Mouse (Mus musculus): ENCODE measurements at regions not wholly inside any gene's neighbourhood (a gene's known extent, or its start where the extent isn't known, plus 50 kb on each side); places are given as distances from the start of the nearest gene placed in this dataset.

DNA sequence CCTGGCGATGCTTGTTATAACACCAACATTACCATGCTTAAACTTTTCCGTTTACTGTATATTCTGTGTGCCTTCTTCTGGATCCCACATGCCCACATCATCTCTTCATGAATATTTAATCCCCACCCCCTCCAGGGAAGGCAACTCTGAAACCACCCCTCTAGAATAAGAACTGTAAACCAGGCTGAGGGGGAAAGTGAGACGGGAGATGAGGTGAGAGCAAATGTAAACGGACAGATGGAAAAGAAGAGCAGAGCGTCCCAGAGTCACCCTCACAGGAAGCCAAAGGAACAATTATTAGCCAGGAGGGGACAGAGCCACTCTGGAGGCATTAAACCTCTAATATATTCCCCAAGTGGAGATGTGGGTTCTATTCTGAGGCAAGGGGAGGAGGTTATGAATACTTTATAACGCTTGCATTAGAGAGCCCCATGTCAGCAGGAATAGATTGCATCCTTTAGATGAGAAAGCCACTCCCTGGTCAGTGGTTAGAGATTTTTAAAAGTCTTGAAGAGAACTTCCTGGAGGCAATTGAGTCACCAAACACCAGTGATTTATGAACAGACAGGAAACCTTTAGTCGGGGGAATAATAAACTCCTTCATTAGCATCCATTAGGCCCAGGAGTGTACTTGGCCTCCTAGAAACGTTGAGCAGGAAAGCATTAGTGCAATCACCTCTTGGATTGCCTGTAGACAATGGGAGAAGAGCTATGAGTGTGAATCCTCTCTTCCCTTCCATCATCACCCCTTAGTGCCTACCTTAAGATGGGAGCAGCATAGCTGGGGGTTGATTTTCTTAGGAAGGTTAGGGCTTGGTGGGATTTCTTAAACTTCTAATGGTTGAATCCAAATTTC, 220.1 kb downstream of the Elavl2 start:
- DNase-seq (ENCODE audit: low spot score) = no peak

DNA sequence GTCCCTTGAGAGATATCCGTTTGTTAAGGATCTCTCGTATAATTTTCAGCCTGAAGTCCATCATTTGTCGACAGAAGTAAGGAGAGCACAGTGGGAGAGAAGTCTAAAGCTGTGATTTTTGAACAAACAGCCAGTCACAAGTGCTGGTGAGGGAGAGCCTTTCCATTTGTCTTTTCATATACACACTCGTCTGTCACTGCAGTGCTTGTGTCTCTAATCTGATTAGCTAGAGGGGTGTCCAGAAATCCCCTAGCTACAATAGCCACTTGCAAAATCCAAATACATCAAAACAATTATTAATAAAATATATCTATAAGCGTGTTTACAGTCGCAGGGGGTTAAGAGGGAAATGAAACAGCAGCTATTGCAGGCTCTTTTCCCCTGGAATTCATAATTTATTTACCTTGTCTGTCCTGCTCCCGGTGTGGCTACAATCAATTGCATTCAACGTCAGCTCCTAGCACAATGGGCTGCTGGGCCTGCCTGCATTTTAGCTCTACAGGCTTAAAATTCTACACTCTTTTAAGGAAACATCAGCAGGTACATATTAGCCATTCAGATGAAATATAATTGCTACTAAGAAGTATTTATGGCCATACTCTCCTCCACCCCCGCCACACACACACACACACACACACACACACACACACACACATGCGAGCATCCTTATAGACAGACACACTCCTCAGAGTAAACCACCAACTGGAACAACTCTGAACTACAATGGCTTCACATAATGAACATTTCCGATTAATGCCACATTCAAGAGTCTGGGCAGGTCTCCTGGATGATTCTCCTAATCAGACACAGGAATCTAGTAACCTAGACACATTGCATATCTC, 236.1 kb downstream of the Elavl2 start:
- DNase-seq (ENCODE audit: low spot score) = no peak

- no peak for DNase-seq (ENCODE audit: low spot score)
Measured at GRCm38 (mm10) chr4:91157047-91157446, 243.5 kb downstream of the Elavl2 start.

DNA sequence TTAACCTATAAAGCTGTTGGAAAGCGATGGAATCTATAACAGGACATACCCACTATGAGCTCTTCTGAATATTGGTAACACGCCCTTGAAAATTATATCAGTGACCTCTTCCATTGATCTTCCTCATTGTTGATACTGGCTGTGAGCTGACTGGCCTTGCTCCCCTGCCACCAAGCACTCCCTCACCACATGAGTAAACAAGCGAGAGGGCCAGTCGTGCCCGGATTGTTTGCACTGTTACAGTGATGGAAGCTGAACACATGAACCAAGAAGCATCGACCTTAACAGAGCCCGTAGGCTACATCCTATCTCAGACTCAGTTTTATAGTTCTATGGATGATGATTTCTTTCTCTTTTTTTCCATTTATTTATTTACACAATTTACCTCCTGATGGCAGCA, 255.9 kb downstream of the Elavl2 start:
- peak; percentile 7 for DNase-seq (ENCODE audit: low spot score)

DNA sequence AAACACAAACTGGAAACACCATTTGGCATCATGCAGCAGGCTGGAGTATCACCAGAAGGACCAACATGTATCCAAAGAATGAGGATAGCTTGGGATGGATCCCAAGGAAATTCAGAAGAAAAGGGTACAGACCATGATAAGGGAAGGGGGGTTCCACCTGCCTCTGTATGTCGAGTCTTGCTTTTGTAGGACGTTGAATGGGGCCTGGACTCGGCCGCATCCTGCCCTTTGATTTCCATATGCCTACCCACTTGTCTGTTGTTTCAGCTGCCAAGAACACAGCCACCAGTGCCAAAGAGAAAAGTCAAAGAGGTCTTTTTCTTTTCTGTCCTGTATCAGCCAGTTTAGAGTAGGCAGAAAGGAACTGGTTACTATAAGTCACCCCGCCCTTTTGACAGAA, 256.7 kb downstream of the Elavl2 start:
- no peak for DNase-seq (ENCODE audit: low spot score)

DNA sequence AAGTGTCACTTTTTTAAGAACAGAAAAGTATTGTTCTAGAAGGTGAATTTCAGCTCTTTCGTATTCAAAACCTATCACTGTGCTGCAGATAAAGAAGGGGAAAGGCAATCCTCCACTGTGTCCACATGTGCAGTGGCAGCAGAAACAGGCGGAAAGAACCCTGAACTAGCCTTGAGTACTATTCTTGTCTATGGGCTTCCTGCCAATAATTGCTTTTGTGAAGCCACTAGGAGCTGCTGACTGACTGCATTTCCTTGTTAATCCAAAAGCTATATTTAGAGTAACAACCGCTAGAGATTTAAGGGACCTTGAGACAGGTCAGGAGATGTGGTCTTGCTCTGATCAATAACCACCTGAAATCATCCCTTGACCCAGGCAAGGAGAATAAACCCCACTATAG, 265.3 kb downstream of the Elavl2 start:
- DNase-seq (ENCODE audit: low spot score) = no peak

DNA sequence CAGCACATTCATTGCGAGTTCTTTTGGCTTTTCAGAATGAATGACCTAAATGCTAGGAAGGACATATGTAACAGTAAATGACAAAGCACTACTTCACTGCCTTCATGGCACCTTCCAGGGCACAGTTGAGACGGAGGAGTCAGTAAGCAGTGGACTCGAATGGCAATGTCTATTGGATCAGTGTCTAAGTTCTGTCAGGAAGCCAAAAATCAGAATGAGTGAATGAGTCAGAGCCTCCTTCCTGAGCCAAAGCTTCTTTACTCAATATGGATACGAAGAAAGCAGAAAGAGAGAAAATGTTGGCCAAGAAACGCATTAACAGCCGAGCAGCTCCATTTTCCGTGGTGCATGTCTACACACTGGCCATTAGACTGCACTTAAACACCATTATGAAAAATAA, 268.3 kb downstream of the Elavl2 start:
- no peak for DNase-seq (ENCODE audit: low spot score)

- DNase-seq (ENCODE audit: low spot score) = no peak
Measured at GRCm38 (mm10) chr4:91120277-91120676, 280.3 kb downstream of the Elavl2 start.

GRCm38 (mm10) chr4:91116807-91117609, 283.6 kb downstream of the Elavl2 start:
- no peak for DNase-seq (ENCODE audit: low spot score)

DNA sequence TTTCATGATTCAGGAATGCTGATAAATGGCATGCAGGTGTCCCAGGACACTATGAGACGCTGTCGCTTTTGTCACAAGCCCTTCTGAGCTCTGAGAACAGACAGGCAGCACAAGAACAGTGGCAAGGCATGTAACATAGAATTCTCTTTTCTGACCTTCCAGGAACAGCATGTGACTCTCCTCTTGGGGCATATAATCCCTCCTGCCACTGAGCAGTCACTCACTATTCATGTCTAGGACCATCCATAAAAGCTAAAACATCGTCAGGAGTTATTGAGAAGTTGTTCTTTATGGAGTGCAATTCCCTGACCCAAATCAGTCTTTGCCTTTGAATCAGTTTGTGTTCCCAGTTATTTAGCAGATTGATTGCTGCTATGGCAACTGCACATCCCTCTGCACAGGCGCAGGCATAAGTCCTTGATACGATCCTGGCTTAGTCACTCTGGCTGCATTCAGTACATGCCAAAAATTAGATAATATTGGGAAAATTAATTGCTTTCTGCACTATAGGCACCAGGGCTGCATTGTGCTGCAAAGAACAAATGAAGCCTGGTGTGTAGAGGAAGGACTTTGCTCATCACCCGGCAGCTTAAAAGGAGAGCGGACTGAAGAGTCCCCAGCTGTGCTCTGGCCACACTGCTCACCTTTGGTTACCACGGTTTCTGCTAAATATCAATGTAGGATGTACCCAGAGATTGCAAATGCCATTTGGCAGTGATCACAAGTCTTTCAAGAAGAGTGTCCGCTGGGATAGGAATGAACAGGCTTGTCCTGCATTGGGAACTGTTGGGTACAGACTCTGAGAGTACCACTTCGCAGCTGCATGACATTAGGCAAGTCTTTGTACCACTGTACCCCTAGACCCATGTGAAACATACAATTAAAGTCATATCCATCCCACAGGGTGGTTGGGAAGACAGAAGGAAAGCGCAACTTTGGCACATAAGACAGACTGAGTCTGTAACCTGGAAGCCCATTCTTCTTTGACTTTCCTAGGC, 288.6 kb downstream of the Elavl2 start:
- DNase-seq (ENCODE audit: low spot score) = no peak

GRCm38 (mm10) chr4:91096086-91096485, 304.5 kb downstream of the Elavl2 start:
- no peak for DNase-seq (ENCODE audit: low spot score)

DNA sequence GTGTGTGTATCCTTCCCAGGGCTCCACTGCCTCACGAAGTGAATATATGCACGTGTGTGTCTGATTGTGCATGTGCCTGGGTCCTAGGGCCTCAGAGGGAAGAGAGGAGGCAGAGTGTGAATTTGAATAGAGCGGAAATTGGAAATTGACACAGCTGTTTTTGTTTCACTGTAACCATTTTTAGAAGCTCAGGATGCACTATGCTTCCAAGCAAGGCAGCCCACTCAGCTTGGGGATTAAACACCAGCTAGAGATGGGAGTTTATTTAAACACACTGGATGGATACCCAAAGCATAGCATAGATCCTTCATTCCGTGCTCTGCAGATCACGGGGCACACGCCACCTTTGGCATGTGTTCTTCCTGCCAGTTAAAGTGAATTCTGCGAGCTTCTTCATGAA, 306.2 kb downstream of the Elavl2 start:
- no peak for DNase-seq (ENCODE audit: low spot score)

GRCm38 (mm10) chr4:91093885-91094284, 306.7 kb downstream of the Elavl2 start:
- no peak for DNase-seq (ENCODE audit: low spot score)

- no peak for DNase-seq (ENCODE audit: low spot score)
Measured at GRCm38 (mm10) chr4:91092323-91092722, 308.3 kb downstream of the Elavl2 start.

DNA sequence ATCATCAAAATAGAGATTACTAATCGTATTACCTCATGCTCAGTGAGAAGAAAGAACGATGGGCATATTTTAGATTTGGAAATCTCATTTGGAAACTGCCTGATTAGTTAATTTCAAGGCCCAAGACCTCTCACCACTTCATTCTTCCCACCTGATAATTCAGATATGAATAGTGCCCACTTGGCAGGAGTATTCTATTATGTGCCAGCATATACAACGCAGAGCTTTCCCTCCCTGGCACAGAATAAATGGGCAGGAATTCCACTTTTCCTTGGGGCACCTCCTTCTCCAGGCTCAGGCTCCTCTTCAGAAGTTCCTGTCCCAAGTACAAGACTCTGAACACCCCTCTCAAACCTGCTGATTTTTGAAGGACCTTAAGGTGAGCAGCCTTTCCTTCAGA, 308.7 kb downstream of the Elavl2 start:
- no peak for DNase-seq (ENCODE audit: low spot score)

- peak; percentile 52 for DNase-seq (ENCODE audit: low spot score)
Measured at GRCm38 (mm10) chr4:91083950-91084349, 316.6 kb downstream of the Elavl2 start.

GRCm38 (mm10) chr4:91081447-91081846, 319.1 kb downstream of the Elavl2 start:
- no peak for DNase-seq (ENCODE audit: low spot score)

GRCm38 (mm10) chr4:91080620-91081441, 319.8 kb downstream of the Elavl2 start:
- peak; percentile 23 for DNase-seq (ENCODE audit: low spot score)

GRCm38 (mm10) chr4:91071263-91071662, 329.3 kb downstream of the Elavl2 start:
- no peak for DNase-seq (ENCODE audit: low spot score)

DNA sequence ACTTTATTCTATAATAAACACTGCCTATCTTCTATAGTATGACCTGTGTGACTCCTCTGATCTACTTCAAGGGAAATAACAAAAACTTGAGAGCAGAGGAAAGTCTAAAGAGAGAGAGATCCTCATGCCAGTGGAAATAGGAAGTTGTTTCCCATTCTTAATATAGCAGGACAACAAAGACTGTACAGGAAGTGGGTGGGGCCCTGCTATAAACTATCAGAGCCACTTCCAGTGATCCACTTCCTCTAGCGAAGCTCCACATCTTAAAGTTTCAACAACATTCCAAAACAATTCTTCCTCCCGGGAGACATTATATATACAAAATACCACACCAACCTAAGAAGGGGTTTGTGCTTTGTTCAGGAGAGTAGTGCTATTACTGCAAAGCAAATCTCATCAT, 339.7 kb downstream of the Elavl2 start:
- DNase-seq (ENCODE audit: low spot score) = no peak
